Mouse (Mus musculus): Measurements from ENCODE around the gene Zfp600. TPM values are rescaled to one million over a fixed set of nuclear protein-coding genes. Genes with fewer than 3 reads are reported as not detected.
"Not testable (repeated sequence)": the region's sequence is repeated elsewhere in the genome, so short reads cannot be mapped to it uniquely, and the experiment has no call there.

Gene Zfp600
- 0.23 TPM in 1 of 2 replicates, not detected in the other for polyA plus RNA-seq (2016; fragmentation: Nextera tagmentation; extraction: Ambion mirVana)

DNA sequence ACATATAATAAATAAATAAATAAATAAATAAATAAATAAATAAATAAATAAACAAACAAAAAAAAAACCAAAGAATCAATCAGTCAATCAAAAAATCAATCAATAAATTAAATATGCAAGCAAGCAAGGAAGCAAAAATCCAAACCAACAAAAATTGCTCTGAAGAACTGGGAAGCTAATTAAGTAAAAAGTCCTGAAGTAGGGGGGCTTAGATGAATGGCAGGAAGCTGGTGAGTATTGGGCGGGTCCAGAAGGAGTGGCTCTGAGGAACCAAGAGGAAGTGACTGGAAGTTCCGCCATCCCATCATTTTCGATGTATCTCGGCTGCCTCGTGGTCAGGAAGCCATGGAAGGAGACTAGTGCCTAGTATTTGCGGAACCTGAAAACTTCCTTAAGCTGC is at the start of gene Zfp600:
TSS of gene Zfp600 (plus strand) at position 301 of the 400 bp plus-strand sequence.
- no CpG with 5 or more reads among the region's 6 CpGs for WGBS
- H3K27me3 ChIP-seq (replicated peaks; ENCODE audit: low read depth, poor library complexity, severe bottlenecking); H3K4me1 ChIP-seq; DNase-seq (ENCODE audit: low spot score); H3K4me3 ChIP-seq; H3K27ac ChIP-seq (replicated peaks); H3K9me3 ChIP-seq; H3K36me3 ChIP-seq (replicated peaks): not testable (repeated sequence)

GRCm38 (mm10) chr4:146162893-146163292 is 6.3 kb downstream of the Zfp600 start:
- WGBS, result 90% methylated on average over 4 of the region's 4 CpGs
- not testable (repeated sequence) for H3K4me1 ChIP-seq; H3K27me3 ChIP-seq (replicated peaks; ENCODE audit: low read depth, poor library complexity, severe bottlenecking); DNase-seq (ENCODE audit: low spot score); H3K36me3 ChIP-seq (replicated peaks); H3K27ac ChIP-seq (replicated peaks); H3K4me3 ChIP-seq
- H3K9me3 ChIP-seq, result peaks cover 14% of the 10 kb centered on the region

DNA sequence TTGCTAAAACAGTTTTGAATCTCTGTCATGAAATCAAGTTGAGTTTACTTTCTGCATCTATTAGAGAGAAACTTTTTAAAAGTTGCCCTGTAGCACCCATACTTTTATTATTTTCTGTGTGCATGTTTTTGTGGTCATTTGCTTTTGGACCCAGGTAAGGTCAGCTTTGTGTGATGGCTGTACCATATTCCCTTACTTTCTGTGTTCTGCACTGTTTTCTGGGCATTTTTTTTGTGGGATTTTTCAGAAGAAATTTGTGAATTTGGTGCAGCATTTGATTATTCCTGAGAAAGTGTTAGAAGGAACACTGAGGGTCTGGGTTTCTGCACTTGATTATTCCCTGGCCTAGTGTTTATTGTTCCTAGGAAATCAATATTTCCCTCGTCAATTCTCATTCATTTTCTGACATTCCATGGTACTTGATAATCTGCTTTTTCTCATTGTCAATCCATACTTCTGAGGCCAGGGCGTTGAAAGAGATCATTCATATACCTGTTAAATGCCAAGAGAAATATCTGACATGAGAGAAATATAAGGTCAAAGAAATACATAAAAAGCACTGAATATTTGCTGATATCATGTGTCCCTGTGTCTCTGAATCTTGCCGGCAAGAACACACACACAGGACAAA is 10.7 kb downstream of the Zfp600 start:
- H3K36me3 ChIP-seq (replicated peaks); H3K27me3 ChIP-seq (replicated peaks; ENCODE audit: low read depth, poor library complexity, severe bottlenecking); H3K4me1 ChIP-seq; H3K27ac ChIP-seq (replicated peaks); H3K4me3 ChIP-seq; DNase-seq (ENCODE audit: low spot score): not testable (repeated sequence)
- peaks cover 26% of the 10 kb centered on the region for H3K9me3 ChIP-seq
- 84% methylated on average over 3 of the region's 3 CpGs for WGBS

GRCm38 (mm10) chr4:146167879-146168532 is 11.4 kb downstream of the Zfp600 start:
- peak; percentile 7 for DNase-seq (ENCODE audit: low spot score)

DNA sequence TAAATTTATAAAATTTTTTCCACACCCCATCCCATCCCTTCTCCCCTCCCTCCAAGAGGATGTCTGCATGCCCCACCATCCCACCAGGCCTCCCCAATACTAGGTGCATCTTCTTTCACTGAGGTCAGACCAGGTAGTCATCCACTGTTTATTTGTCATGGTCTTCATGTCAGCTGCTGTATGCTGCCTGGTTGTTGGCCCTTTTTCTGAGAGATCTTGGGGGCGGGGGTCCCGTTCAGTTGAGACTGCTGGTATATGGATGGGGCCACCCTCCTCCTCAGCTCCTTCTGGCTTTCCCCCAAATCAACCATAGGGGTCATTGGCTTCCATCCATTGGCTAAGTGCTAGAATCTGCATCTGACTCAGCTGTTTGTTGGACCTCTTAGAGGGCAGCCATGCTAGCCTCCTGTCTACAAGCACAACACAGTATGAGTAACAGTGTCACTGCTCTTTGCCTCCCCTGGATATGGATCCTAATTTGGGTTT is 12.1 kb downstream of the Zfp600 start:
- H3K4me3 ChIP-seq; H3K27ac ChIP-seq (replicated peaks); H3K4me1 ChIP-seq; H3K27me3 ChIP-seq (replicated peaks; ENCODE audit: low read depth, poor library complexity, severe bottlenecking); DNase-seq (ENCODE audit: low spot score); H3K36me3 ChIP-seq (replicated peaks): not testable (repeated sequence)
- WGBS, result no CpG with 5 or more reads among the region's 2 CpGs
- H3K9me3 ChIP-seq, result peaks cover 31% of the 10 kb centered on the region

More at GRCm38 (mm10) chr4:146167879-146168532, 11.4 kb downstream of the Zfp600 start:
- not testable (repeated sequence) for H3K4me1 ChIP-seq; H3K4me3 ChIP-seq; H3K27ac ChIP-seq (replicated peaks); H3K27me3 ChIP-seq (replicated peaks; ENCODE audit: low read depth, poor library complexity, severe bottlenecking); H3K36me3 ChIP-seq (replicated peaks)
- WGBS, result 86% methylated on average over 10 of the region's 10 CpGs
- H3K9me3 ChIP-seq, result peaks cover 24% of the 10 kb centered on the region

DNA sequence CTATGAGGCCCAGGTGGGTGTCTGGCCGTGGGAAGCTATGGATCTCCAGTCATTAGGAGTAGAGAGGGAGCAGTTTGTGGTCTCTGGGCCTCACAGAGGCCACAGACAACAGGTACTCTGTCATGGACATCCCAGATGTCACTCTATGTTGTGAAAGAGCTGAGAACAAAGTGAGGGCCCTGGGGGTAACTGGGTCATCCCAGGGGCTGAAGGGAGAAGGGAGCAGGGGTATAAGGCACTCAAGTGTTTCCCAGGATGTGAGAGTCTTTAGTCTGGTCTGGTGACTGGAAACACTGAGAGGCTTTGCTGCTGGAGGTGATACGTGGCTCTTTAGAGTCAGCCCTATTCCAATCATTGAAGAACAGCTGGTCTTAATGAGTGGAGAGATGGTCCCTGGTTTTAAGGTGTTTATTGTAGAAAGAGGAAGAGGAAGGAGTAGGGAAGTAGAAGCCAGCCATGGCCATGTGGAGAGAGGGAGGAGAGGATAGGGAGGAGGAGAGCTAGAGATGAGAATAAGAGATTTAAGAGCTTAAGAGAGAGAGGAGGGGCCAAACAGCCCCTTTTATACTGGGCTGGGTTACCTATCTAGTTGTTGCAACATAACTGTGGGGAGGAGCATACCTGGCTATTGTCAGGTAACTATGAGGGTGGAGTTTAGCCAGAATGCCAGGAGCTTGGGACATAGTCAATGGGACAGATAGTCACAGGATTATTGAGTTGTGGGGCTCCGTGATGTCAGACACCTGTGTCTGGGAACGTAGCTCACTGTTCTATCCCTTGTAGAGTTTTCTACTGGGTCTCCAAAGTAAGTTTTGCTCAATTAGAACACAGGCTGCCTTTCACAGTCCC is 17.0 kb downstream of the Zfp600 start:
- not testable (repeated sequence) for H3K4me1 ChIP-seq; H3K27ac ChIP-seq (replicated peaks); H3K27me3 ChIP-seq (replicated peaks; ENCODE audit: low read depth, poor library complexity, severe bottlenecking); H3K36me3 ChIP-seq (replicated peaks); H3K4me3 ChIP-seq
- peaks cover 21% of the 10 kb centered on the region for H3K9me3 ChIP-seq
- 72% methylated on average over 4 of the region's 4 CpGs for WGBS
- DNase-seq (ENCODE audit: low spot score), result peak; percentile 7

GRCm38 (mm10) chr4:146204357-146204756 is 47.7 kb downstream of the Zfp600 start:
- DNase-seq (ENCODE audit: low spot score); H3K27ac ChIP-seq (replicated peaks); H3K4me1 ChIP-seq; H3K27me3 ChIP-seq (replicated peaks; ENCODE audit: low read depth, poor library complexity, severe bottlenecking); H3K4me3 ChIP-seq; H3K36me3 ChIP-seq (replicated peaks); H3K9me3 ChIP-seq: not testable (repeated sequence)
- 86% methylated on average over 2 of the region's 2 CpGs for WGBS

DNA sequence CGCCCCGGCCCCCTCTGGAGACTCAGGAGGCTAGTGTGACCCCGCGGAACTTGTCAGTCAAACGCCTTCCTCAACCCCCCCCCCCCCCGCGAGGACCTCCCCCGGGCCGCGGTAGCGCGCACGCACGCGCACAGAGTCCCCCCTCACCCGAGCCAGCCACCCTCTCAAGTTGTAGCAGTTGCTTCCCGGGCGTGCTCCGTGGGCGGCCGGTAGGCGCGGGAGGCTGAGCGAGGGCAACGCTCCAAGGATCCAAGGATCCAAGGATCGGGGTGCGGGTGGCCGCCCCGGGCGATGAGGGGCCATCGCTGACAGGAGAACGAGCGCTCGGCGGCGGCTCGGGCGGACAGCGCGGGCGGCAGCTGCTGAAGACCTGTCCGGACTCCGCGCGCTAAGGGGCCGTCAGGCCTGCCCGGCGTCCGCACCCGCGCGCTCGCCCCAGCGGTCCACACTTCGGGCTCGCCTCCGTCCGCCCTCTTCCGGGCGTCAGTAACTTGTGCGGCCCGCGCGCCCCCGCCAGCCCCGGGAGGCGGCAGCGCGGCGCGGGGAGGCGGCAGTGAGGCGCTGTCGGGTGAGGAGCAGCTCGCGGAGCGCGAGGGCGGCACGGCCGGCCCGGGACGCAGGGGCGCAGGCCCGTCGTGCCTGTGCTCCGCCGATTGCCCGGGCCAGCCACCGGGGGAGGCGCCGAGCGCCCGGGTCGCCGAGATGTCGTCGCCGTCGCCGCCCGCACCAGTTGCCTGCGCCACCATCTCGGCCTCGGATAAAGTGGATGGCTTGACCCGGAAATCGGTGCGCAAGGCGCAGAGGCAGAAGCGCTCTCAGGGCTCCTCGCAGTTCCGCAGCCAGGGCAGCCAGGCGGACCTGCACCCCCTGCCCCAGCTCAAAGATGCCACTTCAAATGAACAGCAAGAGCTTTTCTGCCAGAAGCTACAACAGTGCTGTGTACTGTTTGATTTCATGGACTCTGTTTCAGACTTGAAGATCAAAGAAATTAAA is 82.9 kb downstream of the Zfp600 start:
- DNase-seq (ENCODE audit: low spot score); H3K36me3 ChIP-seq (replicated peaks); H3K4me3 ChIP-seq; H3K27me3 ChIP-seq (replicated peaks; ENCODE audit: low read depth, poor library complexity, severe bottlenecking); H3K27ac ChIP-seq (replicated peaks); H3K9me3 ChIP-seq; H3K4me1 ChIP-seq: not testable (repeated sequence)
- WGBS, result 5% methylated on average over 32 of the region's 113 CpGs

DNA sequence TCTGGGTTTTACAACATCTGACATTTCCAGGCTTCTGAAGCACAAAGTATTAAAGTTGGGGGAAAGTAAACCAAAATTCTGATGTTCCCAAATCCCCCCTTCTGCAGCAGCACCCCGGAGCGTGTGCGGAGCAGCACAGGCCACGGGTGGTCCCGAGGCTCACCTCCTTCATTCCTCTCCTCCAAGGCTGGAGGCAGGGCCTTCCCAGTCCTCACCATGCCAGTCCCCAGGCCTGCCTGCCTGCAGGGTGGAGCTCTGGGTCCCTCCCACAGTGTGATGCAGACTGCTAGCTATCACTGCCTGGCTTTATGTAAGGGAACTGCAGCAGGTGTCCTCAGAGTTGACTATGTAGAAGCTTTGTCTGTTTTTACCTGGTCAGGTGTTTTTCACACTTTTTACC is 85.5 kb downstream of the Zfp600 start:
- not testable (repeated sequence) for H3K9me3 ChIP-seq; H3K4me3 ChIP-seq; H3K36me3 ChIP-seq (replicated peaks); H3K27me3 ChIP-seq (replicated peaks; ENCODE audit: low read depth, poor library complexity, severe bottlenecking); H3K4me1 ChIP-seq; DNase-seq (ENCODE audit: low spot score); H3K27ac ChIP-seq (replicated peaks)
- 65% methylated on average over 5 of the region's 5 CpGs for WGBS
